Mouse (Mus musculus) monocyte, adult 2 months (primary cell): ENCODE results near the gene Gsta2.
"Not testable (repeated sequence)": the region's sequence is repeated elsewhere in the genome, so short reads cannot be mapped to it uniquely, and the experiment has no call there.

ENCODE experiments used
- DNase-seq, 2 experiments: peaks; one replicate each; pipeline ENCODE4 v3.0.0; 2022; ENCODE audit warnings: low spot score in 2 of 2, low read depth in 1 of 2

Gsta2 gene

DNA sequence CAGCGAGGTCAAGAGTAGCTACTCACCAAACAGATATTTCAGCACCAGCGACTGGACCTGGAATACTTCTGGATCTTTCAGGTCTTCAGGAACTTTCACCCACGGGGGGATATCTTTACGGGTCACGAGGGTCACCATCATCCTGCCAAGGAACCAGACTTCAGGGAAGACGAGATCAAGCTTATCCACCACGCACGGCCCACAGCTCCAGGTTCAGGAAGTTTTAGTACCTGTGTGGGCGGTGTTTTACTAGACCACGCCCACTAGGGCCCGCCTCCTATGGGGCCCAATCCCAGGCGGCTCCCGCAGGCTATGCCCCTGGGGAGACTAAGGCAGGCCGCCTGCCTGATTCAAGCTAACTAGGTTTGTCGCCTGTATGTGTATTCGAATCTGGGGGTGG is 12.4 kb upstream of the Gsta2 start, which contains the start of gene Dppa5a:
Gene Dppa5a (minus strand): TSS at position 219 of the 400 bp plus-strand sequence.
- not testable (repeated sequence) for DNase-seq

- no peak for DNase-seq
These were observed 10.4 kb upstream of the Gsta2 start for GRCm38 (mm10) chr9:78365850-78366544.

GRCm38 (mm10) chr9:78364701-78365100 is 9.1 kb upstream of the Gsta2 start:
- DNase-seq, result no peak

- DNase-seq, result no peak
These were observed 7.8 kb upstream of the Gsta2 start for GRCm38 (mm10) chr9:78363374-78363773.

DNA sequence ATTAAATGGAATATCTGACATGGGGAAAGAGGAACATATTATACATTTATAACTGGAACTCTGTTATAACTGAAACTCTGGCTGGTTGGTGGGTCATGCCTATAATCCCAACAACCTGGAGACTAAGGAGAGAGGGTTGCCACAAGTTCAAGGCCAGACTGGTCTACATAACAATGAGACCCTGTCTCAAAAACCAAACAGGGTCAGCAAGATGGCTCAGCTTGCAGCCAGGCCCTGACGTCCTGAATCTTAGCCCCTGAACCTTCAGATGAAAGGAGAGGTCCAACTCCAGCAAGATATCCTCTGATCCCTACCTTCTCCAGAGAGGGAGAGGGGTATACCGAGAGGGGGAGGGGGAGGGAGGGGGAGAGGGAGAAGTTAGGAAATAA is 4.9 kb upstream of the Gsta2 start:
- DNase-seq, result no peak

DNA sequence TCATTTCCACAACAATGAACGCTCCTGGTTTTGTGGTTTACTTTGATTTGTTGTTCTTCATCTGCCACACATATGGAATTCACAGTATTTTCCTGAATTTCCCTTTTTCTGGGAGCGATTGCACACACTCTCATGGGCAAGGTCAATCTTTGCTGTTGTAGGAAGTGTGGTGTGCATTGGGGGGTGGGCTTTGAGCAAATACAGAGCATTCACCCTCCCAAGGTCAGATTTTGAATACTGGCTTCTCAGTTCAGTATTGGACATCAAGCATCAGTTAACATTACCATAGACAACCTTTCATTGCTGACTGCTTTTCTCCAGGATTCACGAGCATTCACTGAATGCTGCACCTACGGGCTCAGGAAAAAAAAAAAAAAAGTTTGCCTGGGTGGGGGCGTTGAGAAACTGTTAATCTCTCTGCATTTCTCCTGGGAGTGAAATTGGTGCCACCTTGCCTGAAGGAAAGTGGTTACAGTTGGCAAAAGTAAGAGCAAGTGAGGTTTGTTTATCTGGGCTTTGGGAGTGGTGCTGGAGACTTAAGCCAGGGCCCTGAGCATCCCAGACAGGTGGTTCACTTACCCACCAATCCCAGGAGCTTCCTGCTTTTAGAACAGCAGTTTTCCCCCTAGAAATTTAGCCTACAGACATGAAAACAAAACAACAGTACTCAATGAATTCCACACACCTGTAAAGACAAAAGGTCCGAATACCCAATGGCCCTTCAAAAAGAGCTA is 4.3 kb upstream of the Gsta2 start:
- DNase-seq, result no peak

DNA sequence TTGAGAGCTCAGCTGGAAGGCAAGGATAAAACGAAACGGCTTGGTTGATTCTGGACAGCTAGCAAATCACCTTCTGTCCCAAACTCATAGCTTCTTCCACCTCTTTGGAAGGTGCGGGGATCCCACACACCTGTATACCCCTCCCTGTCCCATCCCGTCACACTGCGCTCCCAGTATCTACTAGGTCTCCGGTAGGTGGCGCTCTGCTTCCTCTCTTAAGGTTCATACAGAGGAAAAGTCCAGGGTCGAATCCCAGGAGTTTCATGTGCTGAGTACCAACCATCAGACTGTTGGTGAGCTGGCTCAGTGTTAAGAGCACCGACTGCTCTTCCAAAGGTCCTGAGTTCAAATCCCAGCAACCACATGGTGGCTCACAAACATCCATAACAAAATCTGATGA is 2.5 kb upstream of the Gsta2 start:
- no peak for DNase-seq

DNA sequence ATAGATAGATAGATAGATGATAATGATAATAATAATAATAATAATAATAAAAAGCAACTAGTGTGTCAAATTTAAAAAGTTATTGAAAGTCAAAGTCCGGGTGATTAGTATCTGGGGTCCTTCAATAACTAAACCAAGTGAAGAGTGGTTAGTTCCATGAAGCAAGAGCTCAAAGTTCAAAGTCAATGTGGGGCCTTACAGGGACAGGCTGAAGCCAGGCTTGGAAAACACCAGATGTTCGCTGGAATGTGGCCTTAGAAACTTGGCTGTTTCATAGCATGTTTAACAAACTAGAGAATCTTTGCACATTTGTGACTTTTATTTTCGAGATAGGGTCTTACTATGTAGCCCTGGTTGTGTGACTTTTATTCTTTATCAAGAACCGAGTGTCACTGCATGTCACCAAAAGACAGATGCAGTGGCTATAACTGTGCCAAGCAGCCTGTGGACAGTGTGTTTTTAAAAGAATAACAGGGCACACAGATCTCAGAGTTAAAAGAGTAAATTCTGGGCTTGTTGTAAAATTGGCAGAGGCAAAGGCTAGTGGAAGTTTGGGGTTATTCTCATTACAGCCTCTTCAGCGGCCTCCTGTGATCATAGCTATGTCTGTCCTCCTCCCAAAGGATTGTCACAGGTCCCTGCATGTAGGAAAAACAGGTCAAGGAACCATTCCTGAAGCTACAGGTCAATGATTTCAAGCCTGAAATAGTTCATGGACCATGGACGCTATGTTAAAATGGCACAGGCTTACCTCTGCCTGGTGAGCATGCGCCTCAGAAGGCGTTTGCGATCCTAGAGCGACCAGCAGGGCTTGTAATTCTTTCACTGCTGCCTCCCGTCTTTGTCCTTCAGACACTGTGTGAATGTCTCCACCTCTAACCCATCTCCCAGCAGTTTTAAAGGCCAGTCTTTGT is 666 bp downstream of the Gsta2 start:
- DNase-seq, result no peak

GRCm38 (mm10) chr9:78351504-78352220 is 3.9 kb downstream of the Gsta2 start:
- no peak for DNase-seq

DNA sequence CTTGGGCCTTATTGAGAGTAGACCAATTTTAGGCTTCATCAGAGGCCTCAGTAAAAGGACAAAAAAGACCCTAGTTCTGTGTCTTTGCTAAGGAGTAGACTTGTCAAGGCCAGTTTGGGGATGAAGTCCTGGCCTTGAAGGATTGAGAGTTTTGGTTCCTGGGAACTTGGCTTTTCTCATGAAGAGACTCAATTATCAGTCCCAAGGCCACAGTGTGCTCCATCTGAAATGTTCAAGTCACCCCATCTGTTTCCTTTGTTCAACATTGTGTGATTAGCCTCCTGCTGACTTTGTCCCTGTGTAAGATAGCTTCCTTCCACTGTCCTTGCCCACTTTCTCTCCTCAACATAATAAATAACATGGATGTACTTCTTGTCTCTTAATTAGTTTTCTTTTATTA is 5.6 kb downstream of the Gsta2 start:
- DNase-seq, result not testable (repeated sequence)

DNA sequence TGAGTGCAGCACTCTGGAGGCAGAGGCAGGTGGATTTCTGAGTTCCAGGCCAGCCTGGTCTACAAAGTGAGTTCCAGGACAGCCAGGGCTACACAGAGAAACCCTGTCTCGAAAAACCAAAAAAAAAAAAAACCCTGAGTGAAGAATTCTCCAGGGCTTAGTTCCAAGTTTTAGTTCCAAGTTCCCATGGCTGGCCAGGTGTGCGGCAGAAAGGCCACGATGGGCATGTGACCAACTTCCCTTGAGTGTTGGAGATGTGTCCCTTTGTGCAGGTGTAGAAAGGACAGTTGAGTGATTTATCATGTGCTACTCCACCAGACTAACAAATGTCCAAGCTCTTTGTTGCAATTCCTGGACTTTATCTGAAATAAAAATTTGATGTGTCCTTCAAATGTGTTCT is 6.4 kb downstream of the Gsta2 start:
- not testable (repeated sequence) for DNase-seq

DNA sequence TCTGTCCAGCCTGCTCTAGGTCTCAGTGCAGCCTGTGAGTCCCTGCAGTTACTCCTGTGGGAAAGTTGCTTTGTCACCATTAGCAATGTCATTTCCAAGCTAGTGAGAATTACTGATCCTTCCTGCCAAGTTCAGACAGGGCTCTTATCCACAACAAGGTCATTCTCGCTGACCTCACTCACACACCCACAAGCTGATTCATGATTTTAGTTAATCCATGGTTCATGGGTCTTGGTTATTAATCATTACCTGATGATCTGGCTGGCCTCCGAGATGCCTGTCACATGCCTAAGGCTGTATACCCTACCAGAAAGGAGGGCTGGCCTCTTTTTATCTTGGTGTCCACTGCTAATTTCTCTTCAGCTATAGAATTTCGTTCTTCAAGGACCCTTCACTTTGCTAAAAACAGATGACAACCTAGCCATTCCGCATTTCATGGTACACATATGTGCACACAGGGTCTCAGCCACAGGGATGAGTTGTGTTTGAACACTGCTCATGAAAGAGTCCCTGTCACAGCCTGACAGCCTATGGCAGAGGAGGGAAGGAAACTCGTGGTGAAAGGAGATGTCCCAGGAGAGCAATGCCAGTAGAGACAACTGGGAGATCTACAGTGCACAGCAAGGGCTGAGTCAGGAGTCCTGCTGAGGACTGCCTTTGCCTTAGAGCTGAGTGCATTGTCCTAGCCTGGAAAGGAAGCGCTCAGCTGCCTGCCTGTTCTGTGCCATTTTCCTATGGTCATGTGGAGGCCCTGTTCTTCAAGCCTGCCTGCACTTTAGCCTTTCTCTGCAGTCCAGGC is 7.2 kb downstream of the Gsta2 start:
- not testable (repeated sequence) for DNase-seq

DNA sequence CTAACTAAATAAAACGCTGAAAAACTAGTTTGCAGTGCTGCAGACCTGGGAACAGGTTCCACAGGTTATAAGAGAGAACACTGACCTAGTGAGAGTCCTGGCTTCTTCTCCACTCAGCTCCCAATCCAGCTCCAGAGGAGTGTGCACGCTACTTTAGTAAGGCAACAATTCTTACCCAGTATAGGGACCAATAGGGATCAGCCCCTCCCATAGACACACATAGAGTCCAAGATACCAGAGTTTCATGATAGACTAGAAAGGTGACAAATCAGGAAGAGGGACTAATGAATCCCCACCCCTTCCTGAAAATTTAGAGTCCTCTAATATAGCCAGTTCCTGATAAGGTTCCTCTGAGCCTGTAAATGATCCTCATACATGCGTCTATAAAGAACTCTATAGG is 8.6 kb downstream of the Gsta2 start:
- no peak for DNase-seq

DNA sequence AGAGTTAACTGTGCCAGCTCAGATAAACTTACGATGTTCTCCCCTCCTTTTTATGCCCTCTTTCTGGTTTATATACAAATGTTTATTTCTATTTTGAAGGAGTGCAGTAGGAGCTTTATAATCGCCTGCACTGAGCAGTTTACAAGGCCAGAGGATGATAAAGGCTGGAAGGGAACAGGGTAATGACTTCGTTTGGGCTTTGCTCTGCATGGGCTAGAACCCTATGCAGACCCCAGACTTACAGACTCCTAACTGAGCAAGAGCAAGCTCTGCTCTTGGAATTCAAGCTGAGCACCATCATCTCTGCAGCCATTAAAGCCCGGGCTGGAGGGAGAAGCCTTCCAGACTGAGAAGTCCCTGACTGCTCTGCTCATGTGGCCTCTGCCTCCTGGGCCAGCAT is 10.4 kb downstream of the Gsta2 start:
- DNase-seq, result not testable (repeated sequence)

DNA sequence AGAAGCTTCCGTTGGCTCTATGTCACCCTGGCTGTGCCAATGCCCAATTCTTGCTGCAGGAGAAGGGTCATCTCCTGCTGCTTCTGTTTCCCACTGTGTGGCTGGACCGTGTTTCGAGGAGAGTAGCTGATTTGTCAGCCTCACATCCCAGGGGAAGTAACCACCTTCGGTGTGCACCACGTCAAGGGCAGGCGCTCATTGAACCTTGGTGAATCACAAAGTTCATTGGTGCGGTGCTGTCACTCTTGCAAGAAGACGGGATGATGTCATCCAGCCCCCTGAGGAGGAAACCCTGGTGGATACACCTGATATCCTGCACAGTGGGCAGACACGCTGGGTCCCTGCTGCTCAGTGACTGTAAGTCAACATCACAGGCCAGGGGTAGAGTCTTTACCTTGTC is 12.5 kb downstream of the Gsta2 start:
- not testable (repeated sequence) for DNase-seq

DNA sequence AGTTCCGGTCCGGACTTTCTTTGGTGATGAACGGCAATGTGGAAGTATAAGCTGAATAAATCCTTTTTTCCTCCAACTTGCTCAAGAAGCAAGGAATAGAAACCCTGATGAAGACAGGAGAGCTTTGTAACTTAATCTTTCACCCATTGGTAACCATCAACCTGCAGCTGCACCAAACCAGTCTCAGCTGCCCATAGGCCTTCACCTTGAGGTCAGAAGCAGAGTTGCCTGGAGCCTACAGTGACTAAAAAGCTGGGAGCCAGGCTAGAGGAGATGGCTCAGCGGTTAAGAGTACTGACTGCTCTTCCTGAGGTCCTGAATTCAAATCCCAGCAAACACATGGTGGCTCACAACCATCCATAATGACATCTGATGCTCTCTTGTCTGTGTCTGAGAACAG is 13.1 kb downstream of the Gsta2 start:
- DNase-seq, result not testable (repeated sequence)

- peak in 1 of 2 experiments; percentile 4 for DNase-seq
These were observed 15.3 kb downstream of the Gsta2 start for GRCm38 (mm10) chr9:78340324-78340723.

GRCm38 (mm10) chr9:78337050-78337449 is 18.5 kb downstream of the Gsta2 start:
- DNase-seq, result not testable (repeated sequence)

DNA sequence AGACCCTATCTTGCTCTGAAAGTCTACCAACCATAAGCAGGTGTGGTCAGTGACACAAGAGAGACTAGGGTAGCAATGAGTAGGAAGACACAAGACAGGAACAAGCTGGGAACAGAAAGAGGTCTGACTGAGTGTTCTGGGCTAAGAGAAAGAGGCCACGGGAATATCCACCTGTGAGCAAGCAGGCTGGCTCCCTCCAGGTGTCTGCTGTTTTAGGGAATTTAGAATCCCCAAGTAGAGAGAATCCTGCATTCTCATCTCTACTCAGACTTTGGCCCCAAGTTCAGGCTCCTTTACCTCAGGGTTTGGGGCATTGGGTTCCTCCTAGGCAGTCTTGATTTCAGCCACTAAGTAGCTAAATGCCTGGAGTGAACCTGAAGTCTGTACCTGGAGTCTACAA is 28.3 kb downstream of the Gsta2 start, which contains the start of gene Omt2b:
Gene Omt2b (plus strand): TSS at position 301 of the 400 bp plus-strand sequence.
- DNase-seq, result not testable (repeated sequence)

GRCm38 (mm10) chr9:78319499-78319898 is 36.1 kb downstream of the Gsta2 start:
- no peak for DNase-seq
